Comparison of ENCODE assay signal across 26 mouse cellular contexts in the genomic region with DNA sequence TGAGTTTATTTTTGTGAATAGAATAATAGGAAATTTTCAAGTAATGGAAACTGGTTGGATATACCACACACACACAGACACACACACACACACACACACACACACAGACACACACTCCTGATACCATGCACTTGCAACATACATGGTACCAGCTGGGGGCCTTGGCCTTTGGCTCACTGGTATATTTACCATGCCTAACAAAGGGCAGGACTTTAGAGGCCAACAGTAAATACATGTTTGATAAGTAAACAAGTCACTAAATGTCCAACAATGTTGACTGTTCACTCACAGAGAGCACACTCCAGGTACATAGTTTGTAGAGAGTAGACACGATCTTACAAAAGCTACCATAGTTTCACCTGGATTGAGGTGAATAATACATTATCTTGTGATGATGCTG.
"Had no signal": no experiment of that assay in that cellular context is flagged by ENCODE, and none has a peak within 500 bp of the region (broad histone marks: within the 10 kb centered on the region; RNA-seq: fewer than 3 reads in every experiment).

No protein-coding gene starts in this region.

- H3K4me3 ChIP-seq: forebrain, embryonic 15.5 days; heart, embryonic 10.5 days; heart, embryonic 12.5 days; hindbrain, embryonic 10.5 days; hindbrain, embryonic 12.5 days; intestine, embryonic 15.5 days; kidney, embryonic 15.5 days; left cerebral cortex, adult 2 months; limb, embryonic 10.5 days; limb, embryonic 12.5 days had no signal

- H3K9me3 ChIP-seq: forebrain, embryonic 15.5 days; heart, embryonic 10.5 days; heart, embryonic 12.5 days; hindbrain, embryonic 10.5 days; hindbrain, embryonic 12.5 days; intestine, embryonic 15.5 days; kidney, embryonic 15.5 days; limb, embryonic 10.5 days; limb, embryonic 12.5 days had no signal

- H3K27me3 ChIP-seq: forebrain, embryonic 15.5 days; heart, embryonic 12.5 days; hindbrain, embryonic 12.5 days; intestine, embryonic 15.5 days; kidney, embryonic 15.5 days had no signal

- ATAC-seq: forebrain, embryonic 15.5 days; forebrain, postnatal 0 days; hindbrain, embryonic 16.5 days; inflammation-experienced regulatory T-cells, adult 6 months; intestine, embryonic 15.5 days; intestine, postnatal 0 days had no signal

- H3K4me2 ChIP-seq: forebrain, embryonic 15.5 days; heart, embryonic 12.5 days; hindbrain, embryonic 12.5 days; hindbrain, embryonic 14.5 days; intestine, embryonic 15.5 days; kidney, embryonic 15.5 days; limb, embryonic 12.5 days had no signal

- DNase-seq: forebrain, postnatal 0 days; gastrocnemius, postnatal 14 days; gastrocnemius, postnatal 36 days; heart, adult 11 months; heart, postnatal 10 days; heart, postnatal 4 days; kidney, adult 2 months; kidney, adult 9 months; kidney, postnatal 14 days; kidney, postnatal 36 days; layer of hippocampus, adult 9-11 months had no signal

- H3K9ac ChIP-seq: forebrain, embryonic 15.5 days; forebrain, postnatal 0 days; heart, embryonic 12.5 days; hindbrain, embryonic 12.5 days; hindbrain, embryonic 14.5 days; intestine, embryonic 15.5 days; kidney, embryonic 15.5 days; limb, embryonic 12.5 days had no signal

- H3K36me3 ChIP-seq: forebrain, embryonic 15.5 days; heart, embryonic 10.5 days; heart, embryonic 12.5 days; hindbrain, embryonic 10.5 days; hindbrain, embryonic 12.5 days; intestine, embryonic 15.5 days; kidney, embryonic 15.5 days; limb, embryonic 10.5 days; limb, embryonic 12.5 days had no signal

- H3K27ac ChIP-seq: forebrain, embryonic 15.5 days; heart, embryonic 10.5 days; hindbrain, embryonic 10.5 days; hindbrain, embryonic 12.5 days; hindbrain, embryonic 14.5 days; intestine, embryonic 15.5 days; kidney, embryonic 15.5 days; kidney, postnatal 0 days; left cerebral cortex, adult 2 months; limb, embryonic 10.5 days; limb, embryonic 12.5 days had no signal
